Mouse (Mus musculus): ENCODE measurements at regions not wholly inside any gene's neighbourhood (a gene's known extent, or its start where the extent isn't known, plus 50 kb on each side); places are given as distances from the start of the nearest gene placed in this dataset.

DNA sequence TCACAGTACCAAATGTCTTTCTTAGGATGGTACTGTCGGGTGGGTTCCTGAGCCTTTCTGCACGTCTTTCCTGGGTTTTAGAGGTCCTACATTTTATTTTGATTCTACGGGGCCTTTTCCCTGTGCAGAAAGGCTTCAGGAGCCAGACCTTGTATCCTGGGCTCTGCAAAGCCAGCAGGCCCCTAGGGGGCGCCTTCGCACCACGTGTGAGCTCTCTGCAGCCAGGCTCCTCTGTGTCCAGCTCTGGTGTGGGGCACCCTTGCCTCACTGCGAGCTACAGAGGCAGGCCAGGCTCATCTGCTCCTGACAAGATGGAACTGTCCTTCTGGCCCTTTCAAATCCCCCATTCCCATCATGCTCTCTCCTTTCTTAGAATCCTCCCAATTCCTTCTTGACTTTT lies 53.3 kb upstream of the Usp3 start:
- peak; percentile 88 to 89 for DNase-seq

DNA sequence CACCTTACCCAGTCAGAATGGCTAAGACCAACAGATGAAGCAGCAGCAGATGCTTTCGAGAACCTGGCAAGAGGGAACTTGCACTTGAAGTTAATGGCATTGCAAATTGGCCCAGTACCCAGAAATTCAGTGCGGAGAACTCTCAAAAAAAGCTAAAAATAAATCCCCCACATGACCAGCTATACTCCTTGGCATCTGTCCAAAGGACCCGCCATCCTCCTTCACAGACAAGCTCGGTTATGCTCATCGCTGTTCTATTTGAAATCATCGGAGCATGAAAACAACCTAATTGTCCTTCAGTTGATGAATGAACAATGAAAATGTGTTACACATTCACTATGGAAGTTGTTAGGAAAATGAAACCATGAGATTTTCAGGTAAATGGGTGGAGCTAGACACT lies 58.4 kb upstream of the Usp3 start:
- no peak for DNase-seq

DNA sequence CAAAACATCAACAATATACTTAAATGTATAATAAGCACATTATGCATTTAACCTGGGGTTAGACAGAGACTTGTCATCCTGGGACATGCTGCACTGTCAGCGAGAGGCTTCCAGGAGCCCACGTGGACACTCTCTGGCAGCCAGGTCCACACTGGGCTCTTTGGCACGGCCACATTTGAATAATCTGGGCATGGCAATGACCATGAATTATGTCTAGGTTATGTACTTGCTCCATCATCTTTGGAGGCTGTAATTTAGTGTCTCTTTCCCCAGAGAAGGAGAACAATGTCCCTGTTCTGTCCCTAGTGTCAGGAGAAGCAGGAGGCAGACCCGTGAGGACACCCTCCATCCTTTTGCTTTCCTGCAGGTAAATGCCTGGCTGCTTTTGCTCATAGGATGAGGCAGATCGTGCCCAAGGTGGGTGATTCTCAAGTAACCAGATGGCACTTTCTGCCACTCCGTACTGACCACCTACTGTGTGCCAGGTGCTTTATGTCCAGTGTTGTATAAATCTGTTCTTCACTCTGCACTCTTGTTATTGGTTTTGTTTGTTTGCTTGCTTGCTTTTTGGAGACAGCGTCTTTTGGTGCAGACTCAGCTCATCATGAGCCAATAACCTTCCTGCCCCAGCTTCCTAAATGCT lies 56.2 kb upstream of the Car12 start:
- DNase-seq = no peak

DNA sequence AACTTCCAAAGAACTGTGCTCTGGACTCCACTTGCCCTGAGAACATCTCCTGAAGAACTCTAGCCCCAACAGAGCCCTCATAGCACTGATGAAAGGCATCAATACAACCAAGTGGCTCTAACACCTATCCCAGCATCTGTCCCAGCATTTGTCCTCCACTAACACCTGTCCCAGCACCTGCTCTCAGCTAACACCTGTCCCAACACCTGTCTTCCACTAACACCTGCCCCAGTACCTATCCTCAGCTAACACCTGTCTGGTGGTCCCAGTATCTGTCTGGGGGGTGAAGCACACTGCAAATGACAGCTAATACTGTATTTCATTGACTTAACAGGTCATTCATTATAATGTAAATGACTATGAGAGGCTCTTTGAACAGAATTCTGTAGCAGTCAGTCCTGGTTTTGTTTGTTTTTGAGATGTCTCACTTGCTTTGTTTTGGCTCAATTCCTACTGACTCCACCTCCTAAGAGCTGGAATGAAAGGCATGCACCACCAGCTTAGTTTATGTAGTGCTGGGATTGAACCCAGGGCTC lies 54.7 kb upstream of the Car12 start:
- no peak for DNase-seq

DNA sequence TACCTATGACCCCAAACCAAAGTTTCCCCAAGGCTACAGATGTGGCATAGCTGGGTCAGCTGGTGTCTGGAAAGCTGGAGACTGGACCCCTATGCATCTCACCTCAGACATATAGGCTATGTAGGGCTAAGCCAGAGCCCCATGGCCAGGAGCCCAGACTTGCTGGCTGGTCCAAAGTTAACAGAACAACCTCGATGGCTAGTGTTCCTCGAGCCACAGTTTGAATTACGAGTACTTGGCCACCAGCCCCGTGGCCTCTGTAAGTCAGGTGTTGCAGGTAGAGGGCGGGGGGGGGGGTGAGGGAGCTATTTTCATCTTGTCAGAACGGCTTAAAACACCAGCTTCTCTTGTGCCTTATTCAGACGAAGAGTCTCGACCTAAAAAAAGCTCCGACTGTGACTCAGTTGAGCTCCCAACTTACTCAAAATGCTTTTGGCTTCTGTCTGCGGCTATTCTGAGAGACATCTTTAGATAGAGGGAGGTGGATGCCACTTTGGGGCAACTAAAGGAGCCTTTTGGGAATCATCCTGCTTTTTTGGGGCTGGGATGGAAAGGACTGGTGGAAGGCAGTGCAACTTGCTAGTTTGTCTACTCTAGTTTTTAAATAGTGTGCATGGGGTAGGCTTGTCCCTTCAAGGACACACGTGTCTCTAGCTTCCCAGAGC lies 53.6 kb upstream of the Car12 start:
- no peak for DNase-seq

DNA sequence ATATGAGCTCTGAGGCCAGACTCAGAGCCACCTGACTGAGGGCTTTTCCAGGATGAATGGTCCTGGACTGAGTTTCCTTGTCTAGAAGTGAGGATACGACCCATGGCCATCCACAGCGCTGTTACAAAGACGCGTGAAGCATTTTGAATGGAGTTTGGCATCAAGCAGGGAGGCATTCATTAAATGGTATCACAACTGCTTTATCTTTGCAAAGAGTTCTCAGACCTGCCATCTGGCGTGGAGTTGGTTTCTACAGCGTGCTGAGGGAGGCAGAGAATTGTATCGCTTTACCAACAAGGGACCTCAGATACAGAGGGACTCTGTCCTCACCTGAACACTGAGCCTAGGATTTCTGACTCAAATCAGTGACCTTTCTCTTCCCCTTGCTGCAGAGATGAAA lies 51.9 kb upstream of the Car12 start:
- DNase-seq = no peak

DNA sequence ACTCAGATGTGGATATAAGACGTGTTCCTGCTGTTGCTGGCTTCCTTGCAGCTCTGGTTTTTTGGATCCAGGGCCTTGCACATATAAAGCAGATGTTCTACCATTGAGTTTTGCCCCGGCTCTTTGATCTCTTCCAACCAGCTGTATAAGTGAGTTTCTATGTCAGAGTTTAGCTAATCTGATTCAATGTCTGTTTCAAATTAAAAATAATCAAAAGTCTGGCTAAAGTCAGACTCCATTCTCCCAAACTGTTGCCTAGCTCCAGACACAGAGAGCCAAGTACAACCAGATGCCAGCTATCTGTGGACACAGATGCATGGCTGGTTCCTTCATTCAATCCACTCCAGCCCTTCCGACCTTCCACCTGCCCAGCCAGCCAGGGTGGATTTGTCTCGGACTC lies 51.0 kb upstream of the Car12 start:
- DNase-seq = no peak
